Mouse (Mus musculus) myocyte (in vitro differentiated cells): ENCODE measurements at regions not wholly inside any gene's neighbourhood (a gene's known extent, or its start where the extent isn't known, plus 50 kb on each side); places are given as distances from the start of the nearest gene placed in this dataset.

ENCODE experiments used
- CEBPB ChIP-seq: IDR thresholded peaks from 2 replicates; pipeline ENCODE4 v1.6.1; 2011; ENCODE audit warnings: mild to moderate bottlenecking, moderate library complexity; ENCODE audit not compliant: poor library complexity, insufficient read depth, severe bottlenecking
- MAX ChIP-seq: IDR thresholded peaks from one replicate; pipeline ENCODE4 v1.6.1; 2011; ENCODE audit warnings: low read depth, mild to moderate bottlenecking, control low read depth
- POLR2A ChIP-seq: IDR thresholded peaks from one replicate; pipeline ENCODE4 v1.6.1; 2011; ENCODE audit warnings: low read depth, mild to moderate bottlenecking, control low read depth, moderate library complexity; ENCODE audit not compliant: insufficient read length
- POLR2AphosphoS2 ChIP-seq: IDR thresholded peaks from one replicate; pipeline ENCODE4 v1.6.1; 2011; ENCODE audit warnings: low read depth, control low read depth; ENCODE audit not compliant: insufficient read length
- REST ChIP-seq: IDR thresholded peaks from one replicate; pipeline ENCODE4 v1.6.1; 2011; ENCODE audit warnings: mild to moderate bottlenecking, control low read depth, moderate library complexity; ENCODE audit not compliant: insufficient read depth, insufficient read length
- TCF12 ChIP-seq: IDR thresholded peaks from one replicate; pipeline ENCODE4 v1.6.1; 2011; ENCODE audit warnings: mild to moderate bottlenecking, control low read depth; ENCODE audit not compliant: poor library complexity, insufficient read depth, severe bottlenecking

DNA sequence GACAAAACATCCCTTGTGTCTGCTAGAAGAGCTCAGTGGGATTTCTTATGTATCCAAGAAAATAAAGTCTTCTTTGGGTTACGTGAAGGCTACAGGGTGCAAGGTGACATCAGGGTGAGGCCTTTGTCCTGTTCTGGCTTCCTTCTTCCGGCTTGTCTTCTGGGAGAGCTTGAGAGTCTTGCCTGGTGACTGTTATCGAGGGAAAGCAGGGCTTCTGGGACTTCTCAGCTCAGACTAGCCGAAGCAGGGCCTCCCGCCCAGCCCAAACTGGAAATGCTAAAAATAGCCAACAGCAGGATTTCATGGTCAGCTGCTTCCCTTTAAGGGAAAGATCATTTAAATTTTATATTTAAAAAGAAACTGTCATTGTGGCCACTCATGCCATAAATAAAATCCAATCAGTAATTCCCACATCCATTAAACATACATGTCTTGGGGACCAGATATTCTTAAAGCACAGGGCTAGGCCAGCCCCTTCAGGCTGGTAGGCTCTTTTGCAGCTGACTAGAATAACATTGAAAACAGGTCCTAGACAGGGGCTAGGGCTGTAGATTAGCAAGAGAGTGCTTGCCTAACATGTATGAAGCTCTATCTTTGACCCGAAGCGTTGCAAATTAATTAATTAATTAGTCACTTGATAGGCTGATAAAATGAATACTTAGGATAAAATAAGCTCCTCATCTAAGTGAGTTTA lies 351.2 kb upstream of the Rora start:
- TF ChIP-seq POLR2AphosphoS2 (no peak), POLR2A (no peak), REST (no peak), MAX (no peak), CEBPB (no peak), TCF12 (no peak)
